Mouse (Mus musculus) cerebellum, adult 2 months (tissue): ENCODE results near the gene Cc2d1a.

Experiments
- CTCF ChIP-seq: fragments of 200-500 bp; IDR thresholded peaks from 2 replicates; pipeline ENCODE4 v1.5.1; 2011; ENCODE audit warnings: low read depth, mild to moderate bottlenecking, control low read depth, low read length, moderate library complexity, borderline replicate concordance; ENCODE audit not compliant: insufficient read depth
- POLR2A ChIP-seq: fragments of 200-500 bp; IDR thresholded peaks from 2 replicates; pipeline ENCODE4 v1.6.1; 2011; ENCODE audit warnings: low read length, control low read depth, borderline replicate concordance; ENCODE audit not compliant: insufficient read depth

DNA sequence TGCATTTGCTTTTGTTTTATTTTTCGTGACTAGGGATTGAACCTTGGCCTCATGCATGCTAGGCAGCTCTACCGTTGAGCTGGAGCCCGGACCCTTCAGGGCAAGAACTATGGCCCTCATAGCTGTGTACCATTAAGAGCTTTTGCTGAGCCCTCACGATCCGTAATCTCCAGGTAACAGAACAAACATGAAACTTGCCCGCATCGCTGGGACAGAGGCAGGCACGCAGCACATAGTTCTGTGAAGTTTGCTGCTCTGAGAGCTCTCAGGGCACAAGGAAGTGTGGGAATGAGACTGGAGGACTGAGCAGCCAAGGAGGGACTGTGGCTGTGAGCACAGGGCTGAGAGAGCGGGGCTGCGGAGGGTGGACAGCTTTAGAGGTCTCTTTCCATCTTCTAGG, 40.9 kb upstream of the Cc2d1a start:
- TF ChIP-seq CTCF (no peak), POLR2A (no peak)
